Mouse (Mus musculus) thymus, postnatal 25 days (tissue): ENCODE measurements around the gene Spata32.
A peak's percentile ranks its signal among the peaks of the same experiment; 100 is the strongest.

ENCODE experiments used
- DNase-seq: peaks from one replicate; pipeline ENCODE4 v3.0.0; 2022

The Spata32 gene

GRCm38 (mm10) chr11:103201664-103202063 is 16.6 kb downstream of the Spata32 start:
- DNase-seq: no peak

- no peak for DNase-seq
These were observed 19.1 kb downstream of the Spata32 start for GRCm38 (mm10) chr11:103198911-103199803.

DNA sequence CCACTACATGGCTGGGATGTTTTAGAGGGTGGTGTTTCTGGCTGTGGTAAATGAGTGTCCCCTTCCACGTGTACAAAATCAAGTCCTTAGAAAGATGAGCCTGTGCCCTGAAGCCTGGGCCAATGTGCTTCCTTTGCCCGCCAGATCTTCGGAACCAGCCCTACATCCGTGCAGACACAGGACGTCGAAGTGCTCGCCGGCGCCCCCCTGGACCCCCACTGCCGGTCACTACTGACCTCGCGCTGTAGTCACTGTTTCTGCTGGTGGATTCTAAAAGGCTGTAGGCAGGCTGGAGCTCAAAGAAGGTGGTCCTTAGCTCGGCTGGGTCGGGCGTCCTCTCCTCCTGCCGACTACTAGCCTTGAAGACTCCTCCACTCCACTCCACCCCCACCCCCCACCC is 19.9 kb downstream of the Spata32 start:
- no peak for DNase-seq

DNA sequence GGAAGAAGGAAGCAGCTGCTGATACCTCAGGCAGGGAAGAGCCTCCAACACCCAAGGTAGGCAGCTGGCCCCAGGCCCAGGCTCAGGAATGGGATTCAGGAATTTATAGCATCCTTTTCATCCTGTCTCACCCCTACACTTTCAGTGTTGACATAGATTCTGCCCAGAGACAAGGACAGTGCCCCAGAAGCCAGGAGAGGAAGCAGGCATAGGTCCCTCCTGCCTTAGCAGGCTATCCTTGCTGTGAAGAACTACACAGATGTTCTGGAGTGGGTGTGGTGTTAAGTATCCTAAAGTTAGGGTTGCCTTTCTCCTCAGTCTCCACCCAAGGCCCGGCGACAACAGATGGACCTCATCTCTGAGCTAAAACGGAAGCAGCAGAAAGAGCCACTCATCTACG is 20.9 kb downstream of the Spata32 start:
- no peak for DNase-seq

- no peak for DNase-seq
These were observed 22.6 kb downstream of the Spata32 start for GRCm38 (mm10) chr11:103195656-103196055.

- no peak for DNase-seq
These were observed 23.0 kb downstream of the Spata32 start for GRCm38 (mm10) chr11:103195236-103195635.

DNA sequence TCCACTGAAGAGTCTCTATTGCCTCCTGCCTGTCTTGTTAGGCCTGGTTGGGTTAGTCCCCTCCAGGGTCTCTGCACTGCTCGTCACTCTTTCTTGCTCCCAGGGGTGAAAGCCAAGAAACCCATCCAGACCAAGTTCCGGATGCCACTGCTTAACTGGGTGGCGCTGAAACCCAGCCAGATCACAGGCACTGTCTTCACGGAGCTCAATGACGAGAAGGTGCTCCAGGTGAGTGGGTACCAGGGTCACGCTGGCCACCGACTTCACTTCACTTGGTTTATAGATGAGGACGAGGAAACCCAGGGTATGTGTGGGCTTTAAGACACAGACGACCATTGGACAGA is 24.4 kb downstream of the Spata32 start:
- DNase-seq: no peak

DNA sequence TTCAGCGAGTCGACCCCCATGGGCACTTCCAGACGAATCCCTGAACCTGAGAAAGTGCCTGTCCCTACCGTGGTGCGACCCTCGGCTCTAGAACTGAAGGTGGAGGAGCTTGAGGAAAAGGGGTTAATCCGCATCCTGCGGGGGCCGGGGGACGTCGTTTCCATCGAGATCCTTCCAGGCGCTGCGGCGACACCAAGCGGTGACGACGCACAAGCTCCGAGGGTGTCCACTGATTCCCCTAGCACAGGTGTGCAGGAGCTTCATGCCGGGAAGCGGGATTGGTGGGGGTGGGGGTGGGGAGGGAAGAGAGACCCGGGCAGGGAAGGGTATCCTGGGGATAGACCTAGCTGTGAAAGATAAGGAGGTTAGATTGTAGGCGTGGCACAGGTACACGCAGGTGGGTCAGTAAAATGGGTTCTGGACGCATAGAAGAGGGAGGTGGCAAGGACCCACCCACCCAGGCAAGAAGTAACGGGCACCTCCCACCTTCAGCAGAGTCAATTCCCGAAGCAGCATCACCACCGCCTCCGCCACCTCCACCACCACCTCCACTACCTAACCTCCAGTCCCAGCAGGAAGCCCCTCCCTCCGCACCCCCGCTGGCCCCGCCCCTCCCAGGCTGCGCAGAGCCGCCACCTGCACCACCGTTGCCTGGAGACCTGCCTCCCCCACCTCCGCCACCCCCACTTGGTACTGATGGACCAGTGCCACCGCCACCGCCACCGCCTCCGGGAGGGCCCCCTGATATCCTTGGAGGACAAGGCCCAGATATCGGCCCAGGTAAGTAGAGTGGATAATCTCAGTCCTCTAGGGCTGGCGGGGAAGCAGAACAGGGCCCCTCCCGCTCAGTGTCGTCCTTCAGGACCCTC is 25.0 kb downstream of the Spata32 start:
- no peak for DNase-seq

GRCm38 (mm10) chr11:103192230-103192955 is 25.8 kb downstream of the Spata32 start:
- no peak for DNase-seq

DNA sequence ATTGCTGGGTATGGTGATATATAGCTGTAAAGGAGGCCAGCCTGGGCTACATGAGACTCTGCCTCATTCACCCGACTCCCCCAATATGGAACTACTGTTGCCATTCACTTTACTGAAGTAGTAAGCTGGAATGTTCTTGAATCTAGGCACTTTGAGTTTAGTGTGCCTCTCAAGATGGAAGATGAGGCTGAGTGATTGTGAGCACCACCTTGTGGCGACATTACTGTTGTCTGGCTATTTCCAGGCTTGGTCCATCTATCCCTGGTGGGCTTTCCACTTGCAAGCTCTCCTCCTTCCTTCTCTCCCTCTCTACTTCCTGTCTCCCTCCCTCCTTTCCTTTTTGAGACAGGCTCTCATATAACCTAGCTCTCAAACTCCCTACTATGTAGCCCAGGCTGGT is 33.3 kb downstream of the Spata32 start:
- peak; percentile 66 for DNase-seq

GRCm38 (mm10) chr11:103181911-103182310 is 36.3 kb downstream of the Spata32 start:
- no peak for DNase-seq

GRCm38 (mm10) chr11:103181349-103181748 is 36.9 kb downstream of the Spata32 start:
- DNase-seq: no peak

GRCm38 (mm10) chr11:103180426-103180825 is 37.8 kb downstream of the Spata32 start:
- no peak for DNase-seq

DNA sequence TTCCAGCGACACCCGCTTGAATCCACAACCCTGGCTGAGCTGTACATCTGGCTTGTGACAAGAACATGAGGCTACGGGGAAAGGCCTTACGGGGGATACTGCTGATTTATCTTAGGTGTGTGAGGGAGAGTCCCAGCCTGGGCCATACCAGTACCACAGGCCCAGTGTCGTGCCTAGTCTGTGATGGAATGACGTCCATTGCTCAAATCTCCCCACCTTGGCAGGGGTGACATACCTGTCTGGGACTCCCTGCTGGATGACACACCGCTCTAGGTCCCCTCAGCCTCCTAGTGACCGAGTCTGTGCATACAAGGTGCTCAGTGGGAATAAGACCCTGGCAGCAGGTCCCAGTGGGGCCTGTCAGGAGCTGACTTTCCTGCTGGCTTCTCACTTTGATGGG is 39.5 kb downstream of the Spata32 start:
- no peak for DNase-seq

DNA sequence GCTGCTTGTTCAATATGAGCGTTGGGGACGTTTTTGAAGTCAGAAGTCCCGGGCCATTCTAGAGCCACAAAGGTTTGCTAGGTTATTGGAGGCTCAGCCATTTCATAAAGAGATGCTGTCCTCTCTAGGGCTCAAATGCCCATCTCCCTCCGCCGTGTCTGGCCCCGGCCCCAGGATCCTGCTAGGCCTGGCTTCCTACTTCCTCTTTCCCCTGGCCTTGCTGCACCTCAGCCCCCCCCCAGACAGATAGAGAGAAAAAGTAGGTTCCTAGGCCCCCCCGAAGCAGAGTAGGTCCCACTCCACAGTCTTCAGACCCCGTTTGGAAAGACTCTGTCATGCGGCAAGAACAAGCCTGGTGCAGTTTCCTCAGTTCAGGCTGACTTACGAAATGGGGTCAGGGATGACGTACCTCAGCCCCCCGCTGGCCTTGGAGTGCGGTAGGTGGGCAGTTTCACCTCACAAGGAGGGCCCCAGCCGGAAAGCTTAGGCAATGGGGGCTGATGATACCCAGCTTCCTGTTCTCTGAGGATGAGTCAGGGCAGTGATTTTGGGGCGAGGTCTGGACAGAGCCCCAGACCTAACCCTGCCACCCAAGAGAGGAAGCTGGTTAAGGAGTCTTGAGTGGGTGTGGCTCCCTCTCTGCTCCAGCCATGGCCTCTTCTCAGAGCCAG is 40.3 kb downstream of the Spata32 start:
- no peak for DNase-seq

GRCm38 (mm10) chr11:103177216-103177615 is 41.0 kb downstream of the Spata32 start:
- no peak for DNase-seq

GRCm38 (mm10) chr11:103176510-103176909 is 41.7 kb downstream of the Spata32 start:
- DNase-seq: no peak

- peak; percentile 36 for DNase-seq
These were observed 42.4 kb downstream of the Spata32 start for GRCm38 (mm10) chr11:103175688-103176442.

DNA sequence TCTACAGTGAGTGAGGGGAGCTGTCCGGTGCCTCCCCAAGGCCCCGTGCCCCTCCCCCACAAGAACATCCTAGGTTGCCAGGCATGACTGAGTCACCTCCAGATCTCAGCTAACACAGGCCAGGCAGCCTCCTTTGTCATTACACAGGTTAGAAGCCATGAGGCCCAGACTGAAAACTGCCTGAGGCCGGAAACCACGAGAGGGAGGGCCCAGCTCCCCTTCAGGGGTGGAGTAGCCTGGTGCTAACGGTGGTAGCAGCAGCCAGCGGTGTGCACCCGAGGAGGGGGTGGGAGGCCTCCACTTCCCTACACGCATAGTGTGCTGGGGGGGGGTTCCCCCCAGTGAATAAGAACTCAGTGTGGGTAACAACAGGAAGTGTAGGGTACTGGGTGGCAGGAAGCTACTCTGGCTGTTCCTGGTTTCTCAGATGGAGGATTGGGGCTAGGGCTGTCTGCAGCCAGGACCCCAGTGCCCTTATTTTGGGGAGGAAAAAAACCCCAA is 43.3 kb downstream of the Spata32 start:
- DNase-seq: peak; percentile 93

DNA sequence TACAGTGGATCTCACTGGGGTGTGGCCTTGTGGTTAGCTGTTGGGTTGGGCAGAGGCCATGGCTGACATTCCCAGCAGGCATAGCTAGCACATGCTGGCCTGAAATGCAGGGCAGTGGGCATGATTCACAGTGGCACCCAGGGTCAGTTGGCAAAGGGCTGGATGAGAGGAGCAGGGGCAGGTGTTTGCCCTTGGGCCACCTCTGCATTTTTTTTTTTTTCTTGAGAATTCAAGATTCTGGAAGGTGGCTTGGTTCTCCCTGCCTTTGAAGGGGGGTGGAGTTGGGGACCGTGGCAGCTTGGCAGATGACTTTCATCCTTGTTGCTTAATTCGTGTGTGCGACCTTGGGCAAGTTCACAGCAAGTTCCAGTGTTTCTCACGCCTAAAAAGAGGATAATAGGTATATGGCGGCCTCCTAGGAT is 43.8 kb downstream of the Spata32 start:
- peak; percentile 52 for DNase-seq

DNA sequence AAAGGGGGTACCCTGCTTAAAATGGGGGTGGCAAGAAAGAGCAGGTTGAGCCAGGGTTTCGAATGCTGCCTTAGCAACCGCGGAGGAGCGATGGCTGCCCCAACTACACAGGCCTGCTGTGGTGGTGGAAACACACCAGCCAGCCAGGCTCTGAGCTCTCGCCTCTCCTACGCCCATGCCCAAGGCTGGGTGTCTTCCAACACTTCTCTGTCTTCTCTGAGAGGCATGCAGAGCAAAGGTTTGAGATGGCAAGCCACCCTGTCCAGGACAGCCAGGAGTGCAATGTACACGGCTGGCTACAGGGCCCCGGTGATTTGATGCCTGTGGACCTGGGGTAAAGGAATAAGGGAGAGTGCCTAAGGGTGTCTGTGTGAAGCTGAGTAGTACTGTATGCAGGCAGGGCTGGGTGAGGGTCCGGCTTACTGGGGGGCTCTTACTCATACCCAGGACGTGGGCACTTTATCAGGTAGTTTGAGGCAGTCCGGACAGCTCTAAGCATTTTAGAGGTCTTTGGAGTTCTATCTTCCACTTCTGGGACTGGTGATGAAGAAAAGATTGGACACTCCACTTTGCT is 44.4 kb downstream of the Spata32 start:
- DNase-seq: peak; percentile 62
